Mouse (Mus musculus): ENCODE results near the gene Dnaaf1. TPM values are rescaled to one million over a fixed set of nuclear protein-coding genes. Genes with fewer than 3 reads are reported as not detected.

The Dnaaf1 gene
- polyA plus RNA-seq, 1 experiment from 2014 or later: 0.23 TPM

Other genes with a start within 250 kb of the Dnaaf1 start
- gene Hsbp1, start 230.7 kb upstream of the Dnaaf1 start, polyA plus RNA-seq (2016; fragmentation: Nextera tagmentation; extraction: Ambion mirVana): 268 and 275 TPM in 2 replicates
- gene Mlycd, start 180.4 kb upstream of the Dnaaf1 start, polyA plus RNA-seq (2016; fragmentation: Nextera tagmentation; extraction: Ambion mirVana): 19.3 and 20.1 TPM in 2 replicates
- 0.27 and 0.54 TPM in 2 replicates for gene Osgin1, start 141.1 kb upstream of the Dnaaf1 start, polyA plus RNA-seq (2016; fragmentation: Nextera tagmentation; extraction: Ambion mirVana)
- 0.71 and 0.75 TPM in 2 replicates for gene Necab2, start 128.5 kb upstream of the Dnaaf1 start, polyA plus RNA-seq (2016; fragmentation: Nextera tagmentation; extraction: Ambion mirVana)
- not detected in 2 replicates for gene Slc38a8, start 73.5 kb upstream of the Dnaaf1 start, polyA plus RNA-seq (2016; fragmentation: Nextera tagmentation; extraction: Ambion mirVana)
- 98.5 and 99.4 TPM in 2 replicates for gene Mbtps1, start 16.5 kb upstream of the Dnaaf1 start, polyA plus RNA-seq (2016; fragmentation: Nextera tagmentation; extraction: Ambion mirVana)
- gene Hsdl1, start 52 bp upstream of the Dnaaf1 start, polyA plus RNA-seq (2016; fragmentation: Nextera tagmentation; extraction: Ambion mirVana): 38.3 and 41.9 TPM in 2 replicates
- 8.1 and 8.6 TPM in 2 replicates for gene Taf1c, start 30.0 kb downstream of the Dnaaf1 start, polyA plus RNA-seq (2016; fragmentation: Nextera tagmentation; extraction: Ambion mirVana)
- gene Adad2, start 37.5 kb downstream of the Dnaaf1 start, polyA plus RNA-seq (2016; fragmentation: Nextera tagmentation; extraction: Ambion mirVana): 0.09 TPM in 1 of 2 replicates, not detected in the other
- gene Kcng4, start 60.4 kb downstream of the Dnaaf1 start, polyA plus RNA-seq (2016; fragmentation: Nextera tagmentation; extraction: Ambion mirVana): not detected in 2 replicates
- gene Wfdc1, start 91.1 kb downstream of the Dnaaf1 start, polyA plus RNA-seq (2016; fragmentation: Nextera tagmentation; extraction: Ambion mirVana): 3.1 and 3.5 TPM in 2 replicates
- gene Atp2c2, start 124.8 kb downstream of the Dnaaf1 start, polyA plus RNA-seq (2016; fragmentation: Nextera tagmentation; extraction: Ambion mirVana): 0.33 and 0.38 TPM in 2 replicates
- 14.6 and 14.8 TPM in 2 replicates for gene Tldc1, start 203.2 kb downstream of the Dnaaf1 start, polyA plus RNA-seq (2016; fragmentation: Nextera tagmentation; extraction: Ambion mirVana)